Mouse (Mus musculus) erythroblast, embryonic 14.5 days (primary cell): Measurements from ENCODE around the gene Gamt.

ENCODE experiments used
- GATA1 ChIP-seq: IDR thresholded peaks from 2 replicates; pipeline ENCODE4 v1.6.1; 2012; ENCODE audit warnings: low read length, inconsistent platforms, mixed read lengths
- TAL1 ChIP-seq: IDR thresholded peaks from 3 replicates; pipeline ENCODE4 v1.6.1; 2012; ENCODE audit warnings: low read length, inconsistent platforms, mixed read lengths

DNA sequence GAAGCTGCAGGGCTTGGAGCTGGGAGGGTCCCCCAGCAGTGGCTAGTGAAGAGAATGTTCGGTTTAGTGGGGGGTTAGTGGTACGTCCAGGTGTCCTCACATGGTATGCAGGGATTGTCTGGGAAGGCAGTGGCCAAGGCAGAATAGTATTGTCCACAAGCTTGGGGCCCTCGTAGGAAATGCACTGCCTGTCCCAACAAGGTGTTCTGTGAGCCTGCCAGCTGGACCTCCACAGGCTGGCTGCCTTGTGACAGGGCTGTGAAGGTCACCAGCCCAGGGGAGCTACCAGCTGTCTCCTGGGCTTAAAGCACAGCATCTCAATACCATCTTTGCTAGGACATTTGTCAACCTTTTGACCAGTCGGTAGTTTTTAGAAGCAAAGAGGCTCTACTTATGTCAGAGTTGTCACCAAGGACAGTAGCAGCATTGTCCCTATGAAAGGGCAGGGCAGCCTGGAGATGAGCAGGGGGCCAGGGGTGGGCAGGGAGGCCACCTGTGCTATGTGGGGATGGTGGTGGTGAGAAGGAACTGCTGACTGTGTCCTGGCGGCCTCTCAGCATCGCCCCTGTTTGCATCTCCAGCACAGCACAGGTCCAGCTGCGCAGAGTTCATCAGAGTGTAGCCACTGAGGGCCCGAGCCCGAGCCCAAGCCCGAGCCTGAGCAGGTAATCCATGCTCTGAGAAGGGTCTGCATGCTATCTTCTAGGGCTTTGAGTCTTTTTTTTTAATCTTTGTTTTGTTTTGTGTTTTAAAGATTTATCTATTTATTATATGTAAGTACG is 8.1 kb downstream of the Gamt start:
- TF ChIP-seq GATA1 (no peak), TAL1 (no peak)
